19 mouse cellular contexts compared by ENCODE assay signal in genomic region chr5:96029821-96030220, GRCm38 (mm10).
DNase-seq lines count a peak whose midpoint lies in the region; ATAC-seq lines count a peak whose summit lies in the region.
"Had no signal": no experiment of that assay in that cellular context is flagged by ENCODE, and none has a peak within 500 bp of the region (broad histone marks: within the 10 kb centered on the region; RNA-seq: fewer than 3 reads in every experiment).

No protein-coding gene starts in this region.

- ATAC-seq in frontal cortex, adult (ENCODE audit: low TSS enrichment): peak; percentile 92
- ATAC-seq: CD4-positive, CD25-positive, alpha-beta regulatory T cell, adult 4 months; forebrain, embryonic 15.5 days had no signal

- intact Hi-C loops in left cerebral cortex, postnatal 4 days (cut with DNase I): loop anchor here (10.0 kb wide), 2 partner anchors 65 to 145 kb away; no protein-coding TSS in a partner anchor

- no peak for DNase-seq in frontal cortex, postnatal 25 days (ENCODE audit: low spot score in 2 of 2)
- peak; percentile 4 to 22 for DNase-seq in left cerebral cortex, adult 18-20 months (ENCODE audit: low spot score in 2 of 2)
- DNase-seq in left cerebral cortex, adult 11 months (ENCODE audit: low spot score): no peak
- peak; percentile 67 for DNase-seq in brain, adult 2 months (ENCODE audit: low read depth, low spot score)
- peak; percentile 73 for DNase-seq in layer of hippocampus, adult 9-11 months
- no peak for DNase-seq in cerebellum, adult 8-10 months
- no peak for DNase-seq in left cerebral cortex, postnatal 4 days
- DNase-seq: adrenal gland, adult 8-10 months; adrenal gland, postnatal 36 days; B cell, adult 2 months; cerebellum, adult 11 months; cerebellum, adult 9-10 months; cerebellum, postnatal 25 days; gastrocnemius, postnatal 36 days; heart, adult 11 months; heart, postnatal 36 days had no signal

Comparison
In these comparisons a context has a peak if more than half of its experiments do, and no peak if none do; other contexts are left out.
1. DNase-seq: peak in left cerebral cortex, adult 18-20 months (2 of 2), brain, adult 2 months (single experiment) and layer of hippocampus, adult 9-11 months (single experiment); none in frontal cortex, postnatal 25 days (0 of 2), left cerebral cortex, adult 11 months (single experiment), cerebellum, adult 8-10 months (single experiment) and left cerebral cortex, postnatal 4 days (single experiment).